Mouse (Mus musculus) cortical plate, adult 2 months (tissue): ENCODE measurements around the gene Noc3l.

Experiments used
- CTCF ChIP-seq: fragments of 200-500 bp; IDR thresholded peaks from 2 replicates; pipeline ENCODE4 v1.5.1; 2011; ENCODE audit warnings: mild to moderate bottlenecking, control low read depth, low read length; ENCODE audit not compliant: insufficient read depth; ENCODE audit errors: extremely low read depth
- POLR2A ChIP-seq: fragments of 200-500 bp; IDR thresholded peaks from 2 replicates; pipeline ENCODE4 v1.6.1; 2011; ENCODE audit warnings: mild to moderate bottlenecking, low read length, control low read depth; ENCODE audit not compliant: insufficient read depth; ENCODE audit errors: extremely low read depth

DNA sequence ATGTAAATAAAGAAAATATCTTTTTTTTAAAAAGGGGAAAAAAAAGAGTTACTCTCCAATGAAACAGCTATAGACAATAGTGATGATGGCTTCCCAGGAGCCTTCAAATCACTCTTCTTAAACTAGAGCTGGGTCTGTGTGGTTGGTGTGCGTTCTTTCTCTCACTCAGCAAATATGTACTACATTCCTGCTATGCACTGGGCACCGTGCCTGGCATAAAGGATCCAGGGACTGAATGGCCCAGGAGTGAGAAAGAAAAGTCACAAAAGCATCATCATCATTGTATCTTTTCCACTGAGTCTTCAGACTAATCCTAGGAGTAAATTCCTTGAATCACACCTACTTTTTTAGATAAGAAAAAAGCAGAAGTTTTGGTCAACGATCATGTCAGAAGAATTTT is 61.9 kb downstream of the Noc3l start:
- TF ChIP-seq POLR2A, result no peak
- TF ChIP-seq CTCF, result no peak
